Mouse (Mus musculus): ENCODE measurements around the gene Med25.

DNA sequence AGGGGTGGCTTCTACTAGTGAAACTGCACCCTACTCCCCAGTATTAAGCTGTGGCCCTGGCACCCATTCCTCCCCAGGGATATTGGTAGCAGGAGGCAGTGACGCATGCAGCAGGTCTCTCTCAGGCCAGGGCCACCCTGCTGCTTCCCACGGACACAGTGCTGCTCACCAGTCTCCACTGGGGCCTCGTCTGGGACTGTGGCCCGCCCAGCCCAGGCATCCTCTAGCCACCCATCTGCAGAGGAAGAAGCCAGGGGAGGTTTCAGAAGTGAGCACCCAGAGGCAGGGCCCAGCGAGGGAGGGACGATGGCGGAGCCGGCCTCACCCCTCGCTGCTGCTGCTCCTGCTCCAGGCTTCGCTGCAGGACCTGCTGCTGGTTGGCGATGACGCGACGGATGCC lies 29.3 kb downstream of the Med25 start:
- TF ChIP-seq CTCF (IDR thresholded peaks at IDR 0.05; ENCODE audit: low read depth) (no peak), EP300 (IDR thresholded peaks at IDR 0.05; ENCODE audit: low read depth) (no peak)

Data from liver, postnatal 0 days (tissue).